Mouse (Mus musculus) MEL (cell line): Measurements from ENCODE around the gene Phgr1.

Source experiments
- CTCF ChIP-seq, 3 experiments: IDR thresholded peaks in 2 of 3; conservative IDR thresholded peaks in 1 of 3; 2 replicates each; pipeline ENCODE4 v1.5.1; 2011 to 2012; ENCODE audit warnings: low read length in 3 of 3, low read depth in 2 of 3, mild to moderate bottlenecking in 2 of 3, improper control_type of control experiment in 1 of 3, inconsistent platforms in 1 of 3, mixed read lengths in 1 of 3, moderate library complexity in 1 of 3; ENCODE audit not compliant: control insufficient read depth in 1 of 3, insufficient read depth in 1 of 3, poor library complexity in 1 of 3, severe bottlenecking in 1 of 3
- MAFK ChIP-seq: IDR thresholded peaks from 2 replicates; pipeline ENCODE4 v1.6.1; 2011; ENCODE audit warnings: low read depth, mild to moderate bottlenecking, low read length, improper control_type of control experiment, borderline replicate concordance
- MYC ChIP-seq: IDR thresholded peaks from 2 replicates; pipeline ENCODE4 v1.6.1; 2011; ENCODE audit warnings: low read depth, mild to moderate bottlenecking, low read length, improper control_type of control experiment, moderate library complexity
- POLR2A ChIP-seq, 2 experiments: IDR thresholded peaks; 2 replicates each; pipeline ENCODE4 v1.6.1; 2011 to 2012; ENCODE audit warnings: low read length in 2 of 2, mild to moderate bottlenecking in 2 of 2, control low read depth in 1 of 2, improper control_type of control experiment in 1 of 2, low read depth in 1 of 2, moderate library complexity in 1 of 2; ENCODE audit not compliant: control insufficient read depth in 1 of 2, insufficient read depth in 1 of 2, poor library complexity in 1 of 2
- POLR2AphosphoS5 ChIP-seq: IDR thresholded peaks from 2 replicates; pipeline ENCODE4 v1.6.1; 2012; ENCODE audit warnings: low read depth, borderline replicate concordance, mild to moderate bottlenecking, inconsistent platforms, low read length, moderate library complexity, mixed read lengths
- TBP ChIP-seq: IDR thresholded peaks from 2 replicates; pipeline ENCODE4 v1.8.0; 2011; ENCODE audit warnings: low read depth, low read length, improper control_type of control experiment

- TF ChIP-seq CTCF (IDR thresholded peaks at IDR 0.05 in 2 of 3, conservative IDR thresholded peaks at IDR 0.05 in 1 of 3; ENCODE audit: control insufficient read depth in 1 of 3, insufficient read depth in 1 of 3, low read depth in 2 of 3, low read length in 3 of 3, poor library complexity in 1 of 3, severe bottlenecking in 1 of 3) (no peak), POLR2A (IDR thresholded peaks at IDR 0.05; ENCODE audit: control insufficient read depth in 1 of 2, insufficient read depth in 1 of 2, low read depth in 1 of 2, low read length in 2 of 2, poor library complexity in 1 of 2) (no peak), MAFK (no peak), POLR2AphosphoS5 (no peak), MYC (no peak), TBP (no peak)
Measured at GRCm38 (mm10) chr2:118733341-118733740, 39.2 kb upstream of the Phgr1 start.
